Mouse (Mus musculus): ENCODE measurements at regions not wholly inside any gene's neighbourhood (a gene's known extent, or its start where the extent isn't known, plus 50 kb on each side); places are given as distances from the start of the nearest gene placed in this dataset.

- TF ChIP-seq POLR2A (IDR thresholded peaks at IDR 0.05; ENCODE audit: borderline replicate concordance, low read depth, low read length) = no peak
- TF ChIP-seq CTCF (IDR thresholded peaks at IDR 0.05; ENCODE audit: low read depth, low read length) = no peak
Observed at GRCm38 (mm10) chr6:31659901-31660300, 96.1 kb upstream of the Podxl start.

All from bone marrow macrophage, adult 2 months (primary cell).